Mouse (Mus musculus): ENCODE data around the gene Fxyd1. TPM values are rescaled to one million over a fixed set of nuclear protein-coding genes. Genes with fewer than 3 reads are reported as not detected.

Fxyd1 gene
- polyA plus RNA-seq, 1 experiment from 2014 or later, result 76.3 TPM

DNA sequence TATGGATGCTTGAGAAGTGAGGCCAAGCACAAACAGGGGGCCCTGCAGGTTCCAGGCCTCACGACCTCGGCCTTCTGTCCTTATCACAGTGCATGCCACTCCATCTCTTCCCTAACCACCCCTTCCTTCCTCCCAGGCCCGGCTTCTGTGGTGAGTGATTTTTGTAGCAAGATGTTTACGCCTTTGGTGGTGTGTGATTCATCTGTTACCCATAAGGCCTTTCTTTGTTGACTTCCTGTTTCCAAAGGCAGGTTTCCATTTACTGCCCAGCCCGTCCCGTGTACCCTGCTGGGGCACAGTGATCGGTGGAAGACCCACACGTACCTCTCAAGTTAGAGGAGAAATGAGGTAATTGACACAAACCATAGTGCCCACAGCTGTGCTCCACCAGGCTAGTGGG is 54.3 kb downstream of the Fxyd1 start:
- H3K27me3 ChIP-seq (ENCODE audit: insufficient read depth, low read length), result no peaks in the 10 kb centered on the region
- WGBS, result 61% methylated on average over 8 of the region's 8 CpGs
- H3K4me1 ChIP-seq (replicated peaks; ENCODE audit: insufficient read depth, low read length), result no peaks in the 10 kb centered on the region
- H3K27ac ChIP-seq, result no peak overlapping the region
- H3K4me3 ChIP-seq (replicated peaks; ENCODE audit: low read depth, low read length), result no peak overlapping the region
- H3K9me3 ChIP-seq (replicated peaks; ENCODE audit: low read length), result no peaks in the 10 kb centered on the region
- H3K9ac ChIP-seq (ENCODE audit: low read depth, low read length), result no peak overlapping the region
- H3K36me3 ChIP-seq (ENCODE audit: insufficient read depth, low read length), result no peaks in the 10 kb centered on the region
- TF ChIP-seq CTCF (IDR thresholded peaks at IDR 0.05; ENCODE audit: low read depth), result no peak
- DNase-seq (ENCODE audit: low spot score) (peak; percentile 37), ATAC-seq (replicated peaks; ENCODE audit: low FRiP score, low read depth) (no peak)
- H3K4me2 ChIP-seq (ENCODE audit: low read length), result no peak overlapping the region

Small RNAs within 50 kb of the gene (microRNA-seq; reads per million reads assigned to microRNA genes)
- not detected for gene Mir7050

Other genes starting within 250 kb of the Fxyd1 start
- gene Ffar2, start 233.4 kb downstream of the Fxyd1 start, polyA plus RNA-seq (2015; fragmentation: Nextera tagmentation; extraction: Ambion mirVana), result 0.06 and 0.16 TPM in 2 replicates
- 0.20 TPM in 1 of 2 replicates, not detected in the other for gene Ffar3, start 201.0 kb downstream of the Fxyd1 start, polyA plus RNA-seq (2015; fragmentation: Nextera tagmentation; extraction: Ambion mirVana)
- gene Ffar1, start 195.6 kb downstream of the Fxyd1 start, polyA plus RNA-seq (2015; fragmentation: Nextera tagmentation; extraction: Ambion mirVana), result 0.03 TPM in 1 of 2 replicates, not detected in the other
- gene Cd22, start 176.9 kb downstream of the Fxyd1 start, polyA plus RNA-seq (2015; fragmentation: Nextera tagmentation; extraction: Ambion mirVana), result 0.20 and 0.45 TPM in 2 replicates
- 0.79 and 0.91 TPM in 2 replicates for gene Mag, start 142.3 kb downstream of the Fxyd1 start, polyA plus RNA-seq (2015; fragmentation: Nextera tagmentation; extraction: Ambion mirVana)
- not detected in 2 replicates for gene Hamp2, start 132.5 kb downstream of the Fxyd1 start, polyA plus RNA-seq (2015; fragmentation: Nextera tagmentation; extraction: Ambion mirVana)
- not detected in 2 replicates for gene Hamp, start 113.2 kb downstream of the Fxyd1 start, polyA plus RNA-seq (2015; fragmentation: Nextera tagmentation; extraction: Ambion mirVana)
- gene Usf2, start 100.4 kb downstream of the Fxyd1 start, polyA plus RNA-seq (2015; fragmentation: Nextera tagmentation; extraction: Ambion mirVana), result 21.9 and 22.3 TPM in 2 replicates
- gene Lsr, start 83.7 kb downstream of the Fxyd1 start, polyA plus RNA-seq (2015; fragmentation: Nextera tagmentation; extraction: Ambion mirVana), result 58.4 and 60.6 TPM in 2 replicates
- gene Fam187b, start 83.4 kb downstream of the Fxyd1 start, polyA plus RNA-seq (2015; fragmentation: Nextera tagmentation; extraction: Ambion mirVana), result 8.9 and 9.2 TPM in 2 replicates
- gene Fxyd5, start 14.7 kb downstream of the Fxyd1 start, polyA plus RNA-seq (2015; fragmentation: Nextera tagmentation; extraction: Ambion mirVana), result 31.5 and 35.9 TPM in 2 replicates
- gene Fxyd7, start 5.7 kb downstream of the Fxyd1 start, polyA plus RNA-seq (2015; fragmentation: Nextera tagmentation; extraction: Ambion mirVana), result 6.1 and 8.5 TPM in 2 replicates
- 0.24 and 0.34 TPM in 2 replicates for gene Lgi4, start 2.1 kb upstream of the Fxyd1 start, polyA plus RNA-seq (2015; fragmentation: Nextera tagmentation; extraction: Ambion mirVana)
- 16.9 and 22.5 TPM in 2 replicates for gene Fxyd3, start 19.5 kb upstream of the Fxyd1 start, polyA plus RNA-seq (2015; fragmentation: Nextera tagmentation; extraction: Ambion mirVana)
- 106 and 110 TPM in 2 replicates for gene Hpn, start 58.1 kb upstream of the Fxyd1 start, polyA plus RNA-seq (2015; fragmentation: Nextera tagmentation; extraction: Ambion mirVana)
- 2.2 and 2.8 TPM in 2 replicates for gene Scn1b, start 69.8 kb upstream of the Fxyd1 start, polyA plus RNA-seq (2015; fragmentation: Nextera tagmentation; extraction: Ambion mirVana)
- gene Gramd1a, start 98.7 kb upstream of the Fxyd1 start, polyA plus RNA-seq (2015; fragmentation: Nextera tagmentation; extraction: Ambion mirVana), result 36.2 and 36.3 TPM in 2 replicates
- gene Scgb2b2, start 233.3 kb upstream of the Fxyd1 start, polyA plus RNA-seq (2015; fragmentation: Nextera tagmentation; extraction: Ambion mirVana), result not detected in 2 replicates
- gene Scgb1b2, start 234.6 kb upstream of the Fxyd1 start, polyA plus RNA-seq (2015; fragmentation: Nextera tagmentation; extraction: Ambion mirVana), result not detected in 2 replicates